In the genomic region with DNA sequence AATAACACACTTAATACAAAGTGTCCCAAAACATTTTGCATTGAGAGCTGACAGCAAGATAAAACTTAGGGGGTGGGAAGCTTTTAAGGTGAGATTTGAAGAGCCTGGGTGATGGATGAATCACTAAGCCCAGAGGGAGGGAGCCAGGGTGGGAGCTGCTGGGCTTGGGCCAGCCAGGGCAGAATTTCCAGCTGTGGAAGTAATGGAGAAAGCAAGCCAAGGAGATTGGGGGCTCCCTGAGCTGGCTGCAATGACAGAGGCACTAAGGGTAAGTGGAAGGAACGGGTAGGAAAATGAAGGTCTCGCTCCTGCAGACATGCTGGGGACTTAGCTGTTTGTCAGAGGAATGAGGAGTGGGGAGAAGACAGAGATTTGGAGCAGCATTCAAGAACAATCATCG, we compare ENCODE assay signal across 10 mouse cellular contexts.
A peak's percentile ranks its signal among the peaks of the same experiment; 100 is the strongest.
DNase-seq lines count a peak whose midpoint lies in the region; ATAC-seq lines count a peak whose summit lies in the region.
"Had no signal": no experiment of that assay in that cellular context is flagged by ENCODE, and none has a peak within 500 bp of the region (broad histone marks: within the 10 kb centered on the region; RNA-seq: fewer than 3 reads in every experiment).

No protein-coding gene starts in this region.

- peak overlapping the region; percentile 6; the same call in 1 of the 2 replicates for H3K27ac ChIP-seq in heart, embryonic 13.5 days (replicated peaks)
- H3K27ac ChIP-seq in heart, embryonic 12.5 days (ENCODE audit: poor library complexity, severe bottlenecking), result no peak overlapping the region
- H3K27ac ChIP-seq in neural tube, embryonic 13.5 days (replicated peaks), result no peak overlapping the region
- peak overlapping the region; percentile 77 for H3K27ac ChIP-seq in limb, embryonic 11.5 days (replicated peaks; ENCODE audit: low read depth, low read length)
- H3K27ac ChIP-seq: hindbrain, embryonic 10.5 days had no signal

- no peaks in the 10 kb centered on the region for H3K36me3 ChIP-seq in heart, embryonic 13.5 days
- no peaks in the 10 kb centered on the region for H3K36me3 ChIP-seq in heart, embryonic 12.5 days
- no peaks in the 10 kb centered on the region for H3K36me3 ChIP-seq in neural tube, embryonic 13.5 days
- no peaks in the 10 kb centered on the region for H3K36me3 ChIP-seq in limb, embryonic 11.5 days (ENCODE audit: control insufficient read depth, insufficient read depth, low read length)
- H3K36me3 ChIP-seq: hindbrain, embryonic 10.5 days had no signal

- no peak for ATAC-seq in heart, embryonic 13.5 days (ENCODE audit: extremely low read depth, insufficient number of reproducible peaks, low FRiP score, low TSS enrichment)
- no peak for ATAC-seq in heart, embryonic 12.5 days (ENCODE audit: insufficient number of reproducible peaks, low FRiP score)
- ATAC-seq in neural tube, embryonic 13.5 days (ENCODE audit: low read depth), result no peak
- ATAC-seq in limb, embryonic 11.5 days (ENCODE audit: insufficient number of reproducible peaks, low FRiP score, low TSS enrichment, low read depth), result no peak

- no peak overlapping the region for H3K4me3 ChIP-seq in heart, embryonic 13.5 days
- no peak overlapping the region for H3K4me3 ChIP-seq in heart, embryonic 12.5 days
- H3K4me3 ChIP-seq in neural tube, embryonic 13.5 days, result no peak overlapping the region
- H3K4me3 ChIP-seq in limb, embryonic 11.5 days (ENCODE audit: low read depth, low read length), result no peak overlapping the region
- H3K4me3 ChIP-seq: hindbrain, embryonic 10.5 days had no signal

- peaks cover 39% of the 10 kb centered on the region for H3K4me1 ChIP-seq in heart, embryonic 13.5 days
- peaks cover 21% of the 10 kb centered on the region for H3K4me1 ChIP-seq in heart, embryonic 12.5 days (replicated peaks)
- peaks cover 24% of the 10 kb centered on the region for H3K4me1 ChIP-seq in neural tube, embryonic 13.5 days (replicated peaks)
- H3K4me1 ChIP-seq in limb, embryonic 11.5 days (ENCODE audit: control insufficient read depth, insufficient read depth, low read length), result peaks cover 11% of the 10 kb centered on the region

- H3K9me3 ChIP-seq in heart, embryonic 13.5 days, result no peaks in the 10 kb centered on the region; the same call in 1 of the 2 replicates
- H3K9me3 ChIP-seq in heart, embryonic 12.5 days (replicated peaks), result peaks cover 7% of the 10 kb centered on the region
- H3K9me3 ChIP-seq in neural tube, embryonic 13.5 days, result no peaks in the 10 kb centered on the region
- no peaks in the 10 kb centered on the region for H3K9me3 ChIP-seq in limb, embryonic 11.5 days (ENCODE audit: control insufficient read depth, low read length)
- H3K9me3 ChIP-seq: hindbrain, embryonic 10.5 days had no signal

- whole genome bisulfite sequencing in heart, embryonic 13.5 days, result 33% methylated on average over 3 of the region's 3 CpGs
- WGBS in heart, embryonic 12.5 days, result 44% methylated on average over 3 of the region's 3 CpGs
- 42% methylated on average over 3 of the region's 3 CpGs for WGBS in neural tube, embryonic 13.5 days
- 13% methylated on average over 3 of the region's 3 CpGs for WGBS in limb, embryonic 11.5 days

- DNase-seq in neural tube, embryonic 10.5 days (ENCODE audit: extremely low spot score, low spot score), result no peak
- DNase-seq in limb, embryonic 11.5 days (ENCODE audit: low spot score), result peak; percentile 29
- DNase-seq in layer of hippocampus, adult 9-10 months (ENCODE audit: low spot score), result no peak
- no peak for DNase-seq in cerebellum, adult 11-12 months
- DNase-seq: adrenal gland, postnatal 10 days; thymus, postnatal 25 days had no signal

- H3K4me2 ChIP-seq in heart, embryonic 13.5 days, result no peak overlapping the region
- H3K4me2 ChIP-seq in heart, embryonic 12.5 days, result no peak overlapping the region
- no peak overlapping the region for H3K4me2 ChIP-seq in neural tube, embryonic 13.5 days
- no peak overlapping the region for H3K4me2 ChIP-seq in limb, embryonic 11.5 days (ENCODE audit: low read depth, severe bottlenecking)

- H3K27me3 ChIP-seq in heart, embryonic 13.5 days (replicated peaks), result no peaks in the 10 kb centered on the region
- H3K27me3 ChIP-seq in heart, embryonic 12.5 days (replicated peaks), result no peaks in the 10 kb centered on the region
- H3K27me3 ChIP-seq in neural tube, embryonic 13.5 days, result peaks cover 4% of the 10 kb centered on the region; the same call in 1 of the 2 replicates
- H3K27me3 ChIP-seq in limb, embryonic 11.5 days (ENCODE audit: control insufficient read depth, insufficient read depth, low read length), result no peaks in the 10 kb centered on the region

- no peak overlapping the region for H3K9ac ChIP-seq in heart, embryonic 13.5 days
- H3K9ac ChIP-seq in heart, embryonic 12.5 days, result no peak overlapping the region
- H3K9ac ChIP-seq in neural tube, embryonic 13.5 days, result 0 out of 2 replicates have a peak overlapping the region, but pooled peaks have one; percentile 6
- H3K9ac ChIP-seq in limb, embryonic 11.5 days (ENCODE audit: low read length), result no peak overlapping the region

Comparison
In these comparisons a context has a peak if more than half of its experiments do, and no peak if none do; other contexts are left out.
1. H3K27ac ChIP-seq: peak in heart, embryonic 13.5 days (single experiment) and limb, embryonic 11.5 days (single experiment); none in heart, embryonic 12.5 days (single experiment) and neural tube, embryonic 13.5 days (single experiment).